Mouse (Mus musculus) megakaryocyte, embryonic 14.5 days (primary cell): ENCODE data around the gene Szt2.

Experiments used
- FLI1 ChIP-seq: IDR thresholded peaks from 2 replicates; pipeline ENCODE4 v1.6.1; 2012; ENCODE audit warnings: low read length, inconsistent platforms, mixed read lengths
- GATA1 ChIP-seq: IDR thresholded peaks from 3 replicates; pipeline ENCODE4 v1.6.1; 2012; ENCODE audit warnings: mixed read lengths, low read length, inconsistent platforms, borderline replicate concordance

- TF ChIP-seq FLI1 (no peak), GATA1 (no peak)
These were observed 40.5 kb downstream of the Szt2 start for GRCm38 (mm10) chr4:118368616-118369015.
